Mouse (Mus musculus): Measurements from ENCODE around the gene Crygc.
A peak's percentile ranks its signal among the peaks of the same experiment; 100 is the strongest.

Gene Crygc

DNA sequence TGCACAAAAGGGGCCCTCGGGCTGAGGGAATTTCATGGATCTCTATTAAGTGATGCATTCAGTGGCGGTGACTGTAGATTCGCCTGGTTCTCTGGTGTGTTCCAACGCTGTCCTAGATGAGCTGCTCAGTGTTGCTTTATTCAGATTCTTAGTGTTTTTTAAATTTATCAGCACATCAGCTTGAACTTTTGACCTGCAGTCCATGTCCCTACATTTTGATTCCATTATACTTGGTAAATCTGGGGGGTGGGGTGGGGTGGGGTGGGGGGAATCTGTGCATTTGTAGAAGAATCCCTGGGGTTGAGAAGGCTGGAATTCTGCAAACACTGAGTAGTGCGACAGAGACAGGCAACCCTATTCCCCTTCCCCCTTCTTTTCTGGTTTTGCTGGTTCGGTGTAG, at the start of gene Crygc:
TSS of gene Crygc (minus strand) at position 101 of the 400 bp plus-strand sequence.
- DNase-seq (ENCODE audit: low spot score) = no peak

DNA sequence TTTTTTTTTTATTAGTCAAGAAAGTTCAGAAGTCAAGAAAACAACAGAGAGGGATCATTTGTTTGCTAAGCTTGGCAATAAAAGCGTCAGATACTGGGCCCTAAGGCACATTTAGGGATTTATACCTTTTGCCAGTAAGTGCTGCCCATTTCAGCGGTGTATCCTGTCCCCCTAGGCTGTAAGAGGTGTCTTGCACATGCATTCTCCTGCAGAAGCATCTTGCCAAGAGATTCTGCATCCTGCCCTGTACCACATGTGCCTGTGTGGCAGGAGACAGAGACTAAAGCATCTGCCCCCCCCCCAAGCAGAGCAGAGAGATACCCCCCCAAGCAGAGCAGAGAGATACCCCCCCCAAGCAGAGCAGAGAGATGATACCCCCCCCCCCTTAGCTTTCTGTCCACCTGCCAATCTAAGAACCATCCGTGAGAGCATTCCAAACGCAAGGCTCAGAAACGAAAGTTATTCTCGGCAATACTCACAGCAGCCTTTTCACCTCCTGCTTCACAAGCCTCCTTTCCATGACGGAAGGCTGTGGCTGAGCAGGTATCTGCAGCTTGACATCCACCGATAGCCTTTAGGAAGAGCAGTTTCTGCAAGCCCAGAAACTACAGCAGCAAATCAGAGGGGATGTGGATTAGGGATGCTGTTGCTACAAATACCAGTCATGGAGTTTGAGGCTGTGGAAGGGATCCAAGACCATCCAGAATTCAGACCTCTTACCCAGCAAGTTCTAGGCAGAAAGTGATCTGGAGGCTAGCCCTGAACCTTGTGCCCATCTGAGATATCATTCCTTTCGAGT, 49.3 kb upstream of the Crygc start, which contains the start of gene D630023F18Rik:
TSS of gene D630023F18Rik (minus strand) at position 641 of the 799 bp plus-strand sequence.
- DNase-seq (ENCODE audit: low spot score) = no peak

DNA sequence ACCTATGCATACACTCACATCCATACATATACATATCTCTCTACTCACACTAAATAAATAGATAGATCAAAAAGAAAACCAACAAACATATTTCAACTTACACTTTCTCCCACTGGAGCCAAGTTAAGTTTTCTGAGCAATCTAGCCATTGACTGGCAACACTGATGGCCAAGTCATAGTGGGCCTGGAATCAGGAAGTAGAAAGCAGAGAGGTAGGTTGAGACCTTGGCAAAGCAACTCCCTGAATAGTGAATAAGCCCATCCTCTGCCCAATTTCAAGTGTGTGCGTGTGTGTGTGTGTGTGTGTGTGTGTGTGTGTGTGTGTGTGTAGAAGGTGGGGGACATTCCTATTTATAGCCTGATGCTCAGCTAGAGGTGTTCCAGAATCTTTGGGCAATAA, 45.9 kb upstream of the Crygc start, which contains the start of gene Gm28845:
TSS of gene Gm28845 (minus strand) at position 121 of the 400 bp plus-strand sequence.
- no peak for DNase-seq (ENCODE audit: low spot score)

DNA sequence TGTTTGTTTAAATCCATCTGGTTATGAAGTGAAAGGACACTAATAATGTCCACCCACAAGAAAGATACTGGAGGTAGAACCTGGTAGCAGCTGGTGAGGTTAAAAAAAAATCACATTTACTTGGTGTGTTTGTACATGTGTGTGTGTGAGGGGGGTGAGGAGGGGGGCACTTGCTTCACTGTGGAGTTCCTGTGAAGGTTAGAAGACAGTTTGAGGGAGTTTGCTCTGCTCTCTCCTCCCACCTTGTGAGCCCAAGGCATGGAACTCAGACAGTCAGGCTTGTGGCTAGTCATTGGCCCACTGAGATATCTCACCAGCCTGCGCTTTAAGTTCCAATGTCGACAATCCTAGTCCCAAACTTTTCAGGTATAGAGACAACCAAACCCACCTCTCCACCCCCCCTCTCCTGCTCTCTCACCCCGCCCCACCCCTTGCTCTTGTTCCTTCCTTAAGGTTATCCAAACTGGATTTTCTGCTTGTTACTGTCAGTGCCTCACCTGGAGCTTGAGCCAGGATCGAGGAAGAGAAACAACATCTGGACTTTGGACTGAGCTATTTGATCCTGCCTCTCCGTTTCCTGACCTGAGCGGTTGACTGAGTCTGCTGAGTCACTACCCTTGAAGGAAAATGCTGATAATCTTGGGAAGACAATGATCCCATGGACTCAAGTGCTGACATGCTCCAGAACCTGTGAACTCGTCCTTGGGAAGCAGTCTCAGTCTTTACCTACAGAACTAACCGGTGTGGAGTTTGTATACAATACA, 44.8 kb upstream of the Crygc start:
- DNase-seq (ENCODE audit: low spot score) = no peak

DNA sequence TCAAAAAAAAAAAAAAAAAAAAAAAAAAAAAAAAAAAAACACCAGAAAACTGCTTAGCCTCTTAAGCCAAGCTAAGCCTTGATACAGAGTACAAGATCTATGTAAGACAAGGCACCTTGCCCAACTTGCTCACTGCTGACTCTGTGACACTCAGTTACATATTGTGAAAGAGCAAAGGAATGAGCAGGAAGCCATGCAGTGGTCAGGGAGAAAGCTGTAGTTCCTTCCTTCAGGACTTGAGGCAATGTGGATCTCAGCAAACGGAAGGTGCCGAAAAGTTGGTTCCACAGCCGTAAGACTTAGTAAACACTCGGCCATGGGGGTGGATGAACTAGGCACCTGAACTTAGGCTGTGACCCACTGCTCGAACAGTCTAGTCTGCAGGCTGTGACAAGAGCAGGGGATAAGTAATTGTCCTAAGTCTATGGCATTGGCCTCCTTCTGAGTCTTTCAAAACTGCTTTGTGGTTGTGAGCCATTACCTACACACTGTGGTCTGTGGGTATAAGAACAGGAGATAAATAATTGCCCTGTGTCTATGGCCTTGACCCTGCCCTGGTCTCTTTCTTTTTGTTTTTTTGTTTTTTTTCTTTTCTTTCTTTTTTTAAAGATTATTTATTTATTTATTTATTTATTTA, 40.2 kb upstream of the Crygc start:
- DNase-seq (ENCODE audit: low spot score) = no peak

DNA sequence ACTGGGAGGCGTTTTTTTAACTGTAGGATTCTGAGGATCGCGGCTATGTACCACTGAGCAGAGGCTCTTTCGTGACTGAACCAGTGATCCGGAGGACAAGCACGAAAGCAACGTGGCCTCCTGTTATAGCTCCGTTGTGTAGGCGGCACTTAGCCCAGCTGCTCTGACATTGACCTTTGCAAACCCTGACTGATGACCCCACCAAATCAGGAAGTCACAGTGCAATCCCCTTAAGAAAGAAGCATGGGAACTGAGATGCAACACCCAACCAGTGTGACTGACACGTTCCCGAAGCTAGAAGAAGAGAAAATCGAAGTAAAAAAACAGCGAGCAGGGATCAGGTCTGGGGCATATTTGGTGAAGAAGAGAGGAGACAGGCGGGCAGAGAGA, 39.3 kb upstream of the Crygc start:
- DNase-seq (ENCODE audit: low spot score) = no peak

DNA sequence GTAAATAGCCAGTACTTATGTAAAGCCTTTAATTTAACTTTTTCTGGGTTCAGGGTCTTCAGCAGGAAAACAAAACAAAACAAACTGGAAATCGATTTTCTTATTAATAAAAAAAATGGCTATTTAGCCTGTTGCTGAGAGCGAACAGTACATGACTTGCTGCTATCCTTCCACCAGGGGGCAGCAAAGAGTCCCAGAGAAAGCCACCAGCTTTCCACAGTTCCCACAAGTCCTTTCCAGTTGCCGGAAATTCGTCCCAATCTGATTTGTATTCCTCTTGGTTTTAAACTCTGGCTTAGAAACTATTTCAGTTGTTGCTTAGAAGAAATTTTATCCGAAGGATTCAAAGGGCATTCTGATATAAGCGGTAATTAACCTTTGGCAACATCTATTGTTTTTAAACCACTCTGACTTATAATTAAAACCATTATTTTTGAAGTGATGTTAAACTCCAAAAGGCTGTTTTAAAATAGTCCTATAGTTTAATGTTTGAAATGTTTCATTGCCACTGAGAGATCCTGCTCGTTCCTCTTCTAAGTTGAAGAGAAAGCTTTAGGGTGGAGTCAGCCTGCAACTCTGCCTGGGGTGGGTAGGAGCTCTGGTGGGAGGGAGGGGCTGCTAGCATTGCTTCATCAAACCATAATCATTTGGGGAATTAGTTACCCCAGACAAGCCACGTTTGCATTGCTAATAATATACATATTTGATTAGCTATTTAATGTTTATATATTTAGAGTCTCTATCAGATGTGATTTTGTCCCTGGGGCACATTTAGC, 38.7 kb upstream of the Crygc start:
- DNase-seq (ENCODE audit: low spot score) = peak; percentile 74

GRCm38 (mm10) chr1:65109756-65110435, 36.4 kb upstream of the Crygc start:
- DNase-seq (ENCODE audit: low spot score) = no peak

GRCm38 (mm10) chr1:65109196-65109595, 35.7 kb upstream of the Crygc start:
- DNase-seq (ENCODE audit: low spot score) = no peak

GRCm38 (mm10) chr1:65107654-65108279, 34.3 kb upstream of the Crygc start:
- no peak for DNase-seq (ENCODE audit: low spot score)

GRCm38 (mm10) chr1:65103273-65103672, 29.8 kb upstream of the Crygc start, which contains the start of gene Cryga:
Gene Cryga (minus strand): TSS chr1:65103373.
- no peak for DNase-seq (ENCODE audit: low spot score)

- DNase-seq (ENCODE audit: low spot score) = no peak
Observed at GRCm38 (mm10) chr1:65096953-65097352, 23.5 kb upstream of the Crygc start.

GRCm38 (mm10) chr1:65091566-65091965, 18.1 kb upstream of the Crygc start:
- no peak for DNase-seq (ENCODE audit: low spot score)

- DNase-seq (ENCODE audit: low spot score) = peak; percentile 31
Observed at GRCm38 (mm10) chr1:65090370-65090769, 16.9 kb upstream of the Crygc start.

- DNase-seq (ENCODE audit: low spot score) = no peak
Observed at GRCm38 (mm10) chr1:65088567-65089356, 15.3 kb upstream of the Crygc start.

DNA sequence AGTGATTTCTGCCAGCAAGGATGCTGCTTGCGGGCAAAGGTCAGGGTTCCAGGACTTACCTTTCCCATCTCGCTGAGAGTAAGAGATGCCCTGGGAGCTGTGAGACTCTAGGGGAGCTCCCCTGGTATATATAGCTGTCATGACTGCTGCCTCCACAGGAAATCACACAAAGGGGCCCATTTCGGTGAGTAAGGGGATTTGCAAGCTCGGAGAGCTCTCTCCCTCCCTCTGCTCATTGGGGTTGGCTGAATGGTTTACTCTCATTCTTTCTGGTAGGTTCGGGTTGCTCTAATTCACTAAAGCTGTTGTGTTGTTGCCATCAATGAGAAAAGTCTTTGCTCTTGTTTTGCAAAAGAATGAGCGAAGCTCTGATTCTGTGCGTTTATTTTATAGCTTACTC, 8.7 kb upstream of the Crygc start, which contains the start of gene Crygb:
TSS of gene Crygb (minus strand) at position 101 of the 400 bp plus-strand sequence.
- DNase-seq (ENCODE audit: low spot score) = no peak

GRCm38 (mm10) chr1:65075607-65076006, 2.1 kb upstream of the Crygc start:
- no peak for DNase-seq (ENCODE audit: low spot score)

GRCm38 (mm10) chr1:65067842-65068241, 5.6 kb downstream of the Crygc start:
- DNase-seq (ENCODE audit: low spot score) = no peak

GRCm38 (mm10) chr1:65064201-65064600, 9.3 kb downstream of the Crygc start:
- DNase-seq (ENCODE audit: low spot score) = no peak

GRCm38 (mm10) chr1:65063352-65063751, 10.1 kb downstream of the Crygc start, which contains the start of gene Crygd:
Gene Crygd (minus strand): TSS chr1:65063452.
- DNase-seq (ENCODE audit: low spot score) = no peak
